Mouse (Mus musculus) brain, embryonic 14.5 days (tissue): ENCODE results near the gene Fut4.

ENCODE experiments used
- CTCF ChIP-seq: fragments of 200-500 bp; IDR thresholded peaks from 2 replicates; pipeline ENCODE4 v1.5.1; 2012; ENCODE audit warnings: inconsistent platforms, mild to moderate bottlenecking, moderate library complexity, borderline replicate concordance; ENCODE audit not compliant: insufficient read depth, insufficient read length; ENCODE audit errors: extremely low read depth
- POLR2A ChIP-seq: fragments of 200-500 bp; IDR thresholded peaks from 2 replicates; pipeline ENCODE4 v1.6.1; 2012; ENCODE audit warnings: mild to moderate bottlenecking, inconsistent platforms, borderline replicate concordance; ENCODE audit not compliant: poor library complexity, insufficient read depth, insufficient read length, severe bottlenecking; ENCODE audit errors: extremely low read depth

GRCm38 (mm10) chr9:14726005-14726404 is 26.2 kb downstream of the Fut4 start:
- TF ChIP-seq POLR2A (no peak), CTCF (no peak)
